Mouse (Mus musculus): ENCODE data around the gene Ifitm6.

DNA sequence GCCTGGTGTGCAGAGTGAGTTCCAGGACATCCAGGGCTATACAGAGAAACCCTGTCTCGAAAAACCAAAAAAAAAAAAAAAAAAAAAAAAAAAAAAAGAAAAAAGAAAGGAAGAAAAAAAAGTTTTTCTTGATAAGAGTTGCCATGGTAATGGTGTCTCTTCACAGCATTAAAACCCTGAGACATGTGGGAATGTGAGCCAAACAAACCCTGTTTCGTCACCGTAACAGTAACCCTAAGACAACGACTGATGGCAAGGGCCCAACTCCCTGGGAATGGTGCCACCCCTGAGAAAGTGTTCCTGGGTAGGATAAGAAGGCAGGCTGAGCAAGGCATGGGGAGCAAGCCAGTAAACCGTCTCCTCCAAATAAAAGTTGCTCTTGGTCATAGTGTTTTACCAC, 10.8 kb downstream of the Ifitm6 start:
- no peak for TF ChIP-seq CTCF (IDR thresholded peaks at IDR 0.05; ENCODE audit: borderline replicate concordance, control insufficient read depth, extremely low read depth, insufficient read depth, low read length, poor library complexity)
- no peak for TF ChIP-seq POLR2A (IDR thresholded peaks at IDR 0.05; ENCODE audit: control insufficient read depth, extremely low read depth, insufficient read depth, low read length, poor library complexity)
